Mouse (Mus musculus) embryonic facial prominence, embryonic 11.5 days (tissue): ENCODE measurements at regions not wholly inside any gene's neighbourhood (a gene's known extent, or its start where the extent isn't known, plus 50 kb on each side); places are given as distances from the start of the nearest gene placed in this dataset.

ENCODE experiments used
- ATAC-seq: fragments of 200-750 bp; cut with Nextera tagmentation; replicated peaks from 2 replicates; pipeline ENCODE4 v1.8.0; 2017; ENCODE audit warnings: low read depth; ENCODE audit not compliant: insufficient number of reproducible peaks, low FRiP score, low TSS enrichment
- DNase-seq: peaks from one replicate; pipeline ENCODE4 v3.0.0-alpha.2; 2015; ENCODE audit warnings: low spot score
- H3K27ac ChIP-seq: fragments of 300-500 bp; sonication (generic); replicated peaks from 2 replicates; pipeline ENCODE4 v1.5.1; 2014; ENCODE audit warnings: mild to moderate bottlenecking, low read depth, low read length, control low read depth
- H3K27me3 ChIP-seq: fragments of 300-500 bp; sonication (generic); 2 replicates; pipeline ENCODE4 v1.6.1; 2014; ENCODE audit warnings: mild to moderate bottlenecking, low read length, moderate library complexity, mixed read lengths; ENCODE audit not compliant: control insufficient read depth, insufficient read depth
- H3K36me3 ChIP-seq: fragments of 300-500 bp; sonication (generic); replicated peaks from 2 replicates; pipeline ENCODE4 v1.6.1; 2014; ENCODE audit warnings: low read depth, mild to moderate bottlenecking, low read length, moderate library complexity, mixed read lengths; ENCODE audit not compliant: control insufficient read depth, insufficient read depth
- H3K4me1 ChIP-seq: fragments of 300-500 bp; sonication (generic); 2 replicates; pipeline ENCODE4 v1.6.1; 2014; ENCODE audit warnings: low read length, mixed read lengths; ENCODE audit not compliant: control insufficient read depth, insufficient read depth
- H3K4me2 ChIP-seq: fragments of 300-500 bp; sonication (generic); 2 replicates; pipeline ENCODE4 v1.6.1; 2014; ENCODE audit warnings: low read depth, mild to moderate bottlenecking, control low read depth, low read length, moderate library complexity
- H3K4me3 ChIP-seq: fragments of 300-500 bp; sonication (generic); 2 replicates; pipeline ENCODE4 v1.5.1; 2014; ENCODE audit warnings: low read depth, low read length, control low read depth
- H3K9ac ChIP-seq: fragments of 300-500 bp; sonication (generic); replicated peaks from 2 replicates; pipeline ENCODE4 v1.6.1; 2014; ENCODE audit warnings: mild to moderate bottlenecking, control low read depth, low read length
- H3K9me3 ChIP-seq: fragments of 300-500 bp; sonication (generic); replicated peaks from 2 replicates; pipeline ENCODE4 v1.6.1; 2016; ENCODE audit warnings: mild to moderate bottlenecking, low read length, inconsistent platforms, mixed read lengths; ENCODE audit not compliant: control insufficient read depth
- WGBS: fragments of 180-500 bp; shearing (Covaris S2); extraction: QIAGEN DNeasy Blood & Tissue Kit; methylation state at CpG from one replicate; pipeline ENCODE4 v1.1.7; 2014; 5-methylcytosine and 5-hydroxymethylcytosine counted together

- Histone ChIP-seq H3K4me1 (no peaks in the 10 kb centered on the region), H3K27ac (no peak overlapping the region), H3K27me3 (no peaks in the 10 kb centered on the region), H3K4me3 (no peak overlapping the region), H3K36me3 (no peaks in the 10 kb centered on the region), H3K4me2 (no peak overlapping the region), H3K9me3 (no peaks in the 10 kb centered on the region), H3K9ac (no peak overlapping the region)
- DNase-seq (no peak), ATAC-seq (no peak)
- WGBS: 10% methylated on average over 3 of the region's 3 CpGs
Observed at GRCm38 (mm10) chr19:60074986-60075385, 131.5 kb upstream of the Rab11fip2 start.

- H3K4me1 ChIP-seq: no peaks in the 10 kb centered on the region
- H3K9ac ChIP-seq: no peak overlapping the region
- H3K9me3 ChIP-seq: no peaks in the 10 kb centered on the region
- DNase-seq: no peak
- 56% methylated on average over 1 of the region's 1 CpGs for WGBS
- no peak overlapping the region for H3K4me3 ChIP-seq
- no peaks in the 10 kb centered on the region for H3K36me3 ChIP-seq
- H3K27me3 ChIP-seq: no peaks in the 10 kb centered on the region
- no peak overlapping the region for H3K27ac ChIP-seq
- H3K4me2 ChIP-seq: no peak overlapping the region
- ATAC-seq: no peak
Observed at GRCm38 (mm10) chr19:60073328-60073727, 129.9 kb upstream of the Rab11fip2 start.

GRCm38 (mm10) chr19:60066183-60066582 lies 122.7 kb upstream of the Rab11fip2 start:
- Histone ChIP-seq H3K27me3 (no peaks in the 10 kb centered on the region), H3K36me3 (no peaks in the 10 kb centered on the region), H3K9me3 (no peaks in the 10 kb centered on the region), H3K27ac (no peak overlapping the region), H3K4me2 (no peak overlapping the region), H3K9ac (no peak overlapping the region), H3K4me3 (no peak overlapping the region), H3K4me1 (no peaks in the 10 kb centered on the region)
- ATAC-seq (no peak), DNase-seq (no peak)
- WGBS: 87% methylated on average over 3 of the region's 3 CpGs

- peak; percentile 53 for DNase-seq
Observed at GRCm38 (mm10) chr19:60055121-60055874, 111.8 kb upstream of the Rab11fip2 start.

GRCm38 (mm10) chr19:60051151-60051550 lies 107.7 kb upstream of the Rab11fip2 start:
- H3K4me3 ChIP-seq: no peak overlapping the region
- 43% methylated on average over 9 of the region's 9 CpGs for WGBS
- no peaks in the 10 kb centered on the region for H3K4me1 ChIP-seq
- no peak overlapping the region for H3K27ac ChIP-seq
- no peak for DNase-seq
- H3K9ac ChIP-seq: no peak overlapping the region
- no peaks in the 10 kb centered on the region for H3K9me3 ChIP-seq
- no peaks in the 10 kb centered on the region for H3K36me3 ChIP-seq
- H3K27me3 ChIP-seq: no peaks in the 10 kb centered on the region
- ATAC-seq: no peak
- no peak overlapping the region for H3K4me2 ChIP-seq

More at GRCm38 (mm10) chr19:60055121-60055874, 111.8 kb upstream of the Rab11fip2 start:
- no peaks in the 10 kb centered on the region for H3K4me1 ChIP-seq
- no peak overlapping the region for H3K4me3 ChIP-seq
- H3K4me2 ChIP-seq: no peak overlapping the region
- H3K27ac ChIP-seq: no peak overlapping the region
- no peaks in the 10 kb centered on the region for H3K9me3 ChIP-seq
- H3K27me3 ChIP-seq: no peaks in the 10 kb centered on the region
- H3K36me3 ChIP-seq: no peaks in the 10 kb centered on the region
- no peak overlapping the region for H3K9ac ChIP-seq
- ATAC-seq: no peak
- WGBS: 71% methylated on average over 4 of the region's 4 CpGs

GRCm38 (mm10) chr19:60040721-60041120 lies 97.3 kb upstream of the Rab11fip2 start:
- Histone ChIP-seq H3K9me3 (no peaks in the 10 kb centered on the region), H3K27me3 (no peaks in the 10 kb centered on the region), H3K4me1 (no peaks in the 10 kb centered on the region), H3K27ac (no peak overlapping the region), H3K4me3 (no peak overlapping the region), H3K9ac (no peak overlapping the region), H3K4me2 (no peak overlapping the region), H3K36me3 (no peaks in the 10 kb centered on the region)
- DNase-seq (no peak), ATAC-seq (no peak)

- Histone ChIP-seq H3K4me1 (no peaks in the 10 kb centered on the region), H3K27me3 (no peaks in the 10 kb centered on the region), H3K4me2 (no peak overlapping the region), H3K27ac (no peak overlapping the region), H3K4me3 (no peak overlapping the region), H3K9me3 (no peaks in the 10 kb centered on the region), H3K36me3 (no peaks in the 10 kb centered on the region), H3K9ac (no peak overlapping the region)
- 78% methylated on average over 2 of the region's 2 CpGs for WGBS
- ATAC-seq (no peak), DNase-seq (no peak)
Observed at GRCm38 (mm10) chr19:60032667-60033066, 89.2 kb upstream of the Rab11fip2 start.

GRCm38 (mm10) chr19:60030212-60030788 lies 86.8 kb upstream of the Rab11fip2 start:
- no peaks in the 10 kb centered on the region for H3K4me1 ChIP-seq
- 78% methylated on average over 3 of the region's 3 CpGs for WGBS
- ATAC-seq (no peak), DNase-seq (no peak)
- H3K9ac ChIP-seq: no peak overlapping the region
- no peaks in the 10 kb centered on the region for H3K36me3 ChIP-seq
- no peaks in the 10 kb centered on the region for H3K9me3 ChIP-seq
- H3K4me2 ChIP-seq: no peak overlapping the region
- H3K27ac ChIP-seq: no peak overlapping the region
- H3K4me3 ChIP-seq: no peak overlapping the region
- H3K27me3 ChIP-seq: no peaks in the 10 kb centered on the region
